In genomic region chr19:16434879-16435278, GRCm38 (mm10) we compare ENCODE assay signal across 9 mouse cellular contexts. TPM values are rescaled to one million over a fixed set of nuclear protein-coding genes. Genes with fewer than 3 reads are reported as not detected.
DNase-seq lines count a peak whose midpoint lies in the region; ATAC-seq and TF ChIP-seq lines count a peak whose summit lies in the region.
"Had no signal": no experiment of that assay in that cellular context is flagged by ENCODE, and none has a peak within 500 bp of the region (broad histone marks: within the 10 kb centered on the region; RNA-seq: fewer than 3 reads in every experiment).

No protein-coding gene starts in this region.

- DNase-seq in heart, adult 9 months (ENCODE audit: low spot score in 2 of 2): peak; percentile 44 to 46
- no peak for DNase-seq in heart, adult 8-10 months (ENCODE audit: low spot score)
- peak; percentile 60 for DNase-seq in forebrain, embryonic 14.5 days (ENCODE audit: low spot score)
- DNase-seq in lung, postnatal 14 days: peak; percentile 30
- DNase-seq in right cerebral cortex, postnatal 25 days: no peak
- no peak for DNase-seq in left cerebral cortex, adult 9 months (ENCODE audit: low spot score in 2 of 2)

- H3K36me3 ChIP-seq in forebrain, embryonic 14.5 days (ENCODE audit: control insufficient read depth, insufficient read depth, low read length): no peaks in the 10 kb centered on the region
- no peaks in the 10 kb centered on the region for H3K36me3 ChIP-seq in intestine, postnatal 0 days (ENCODE audit: control insufficient read depth, insufficient read depth)
- H3K36me3 ChIP-seq in stomach, embryonic 14.5 days (ENCODE audit: control insufficient read depth, insufficient read depth, low read length): no peaks in the 10 kb centered on the region
- H3K36me3 ChIP-seq: G1E had no signal

- no peak for ATAC-seq in forebrain, embryonic 14.5 days
- no peak for ATAC-seq in intestine, postnatal 0 days
- no peak for ATAC-seq in stomach, embryonic 14.5 days (ENCODE audit: insufficient number of reproducible peaks, insufficient read depth, low FRiP score, low read depth)

- H3K9me3 ChIP-seq in forebrain, embryonic 14.5 days (replicated peaks; ENCODE audit: control insufficient read depth, low read length): no peaks in the 10 kb centered on the region
- no peaks in the 10 kb centered on the region for H3K9me3 ChIP-seq in intestine, postnatal 0 days (ENCODE audit: control insufficient read depth)
- no peaks in the 10 kb centered on the region for H3K9me3 ChIP-seq in stomach, embryonic 14.5 days (ENCODE audit: control insufficient read depth, low read depth, low read length)
- H3K9me3 ChIP-seq: G1E had no signal

- peaks cover 15% of the 10 kb centered on the region for H3K4me1 ChIP-seq in forebrain, embryonic 14.5 days (ENCODE audit: control insufficient read depth, insufficient read depth, low read length)
- peaks cover 3% of the 10 kb centered on the region; the same call in 1 of the 2 replicates for H3K4me1 ChIP-seq in intestine, postnatal 0 days (replicated peaks; ENCODE audit: control insufficient read depth, insufficient read depth, low read length)
- peaks cover 25% of the 10 kb centered on the region for H3K4me1 ChIP-seq in stomach, embryonic 14.5 days (ENCODE audit: control insufficient read depth, insufficient read depth, low read length)

- peak overlapping the region; percentile 70 for H3K4me2 ChIP-seq in forebrain, embryonic 14.5 days (ENCODE audit: low read length)
- peak overlapping the region; percentile 88 for H3K4me2 ChIP-seq in intestine, postnatal 0 days (replicated peaks; ENCODE audit: low read depth)
- H3K4me2 ChIP-seq in stomach, embryonic 14.5 days (replicated peaks; ENCODE audit: low read depth, low read length): peak overlapping the region; percentile 83

- H3K27me3 ChIP-seq in forebrain, embryonic 14.5 days (replicated peaks; ENCODE audit: control insufficient read depth, insufficient read depth, low read length): peaks cover 7% of the 10 kb centered on the region; the same call in 1 of the 2 replicates
- H3K27me3 ChIP-seq in intestine, postnatal 0 days (replicated peaks; ENCODE audit: control insufficient read depth, insufficient read depth, low read length): peaks cover 13% of the 10 kb centered on the region; the same call in 1 of the 2 replicates
- no peaks in the 10 kb centered on the region for H3K27me3 ChIP-seq in stomach, embryonic 14.5 days (ENCODE audit: control insufficient read depth, insufficient read depth, low read length)

- no peak overlapping the region for H3K27ac ChIP-seq in forebrain, embryonic 14.5 days (ENCODE audit: low read depth, low read length)
- no peak overlapping the region for H3K27ac ChIP-seq in intestine, postnatal 0 days (ENCODE audit: low read depth, low read length)
- peak overlapping the region; percentile 61; the same call in 1 of the 2 replicates for H3K27ac ChIP-seq in stomach, embryonic 14.5 days (ENCODE audit: low read length)

- 0 out of 2 replicates have a peak overlapping the region, but pooled peaks have one; percentile 13 for H3K9ac ChIP-seq in forebrain, embryonic 14.5 days (ENCODE audit: low read length)
- no peak overlapping the region for H3K9ac ChIP-seq in intestine, postnatal 0 days (ENCODE audit: low read depth, low read length)
- H3K9ac ChIP-seq in stomach, embryonic 14.5 days (replicated peaks; ENCODE audit: low read depth, low read length): no peak overlapping the region

- H3K4me3 ChIP-seq in forebrain, embryonic 14.5 days (ENCODE audit: low read depth, low read length): peak overlapping the region; percentile 29
- H3K4me3 ChIP-seq in intestine, postnatal 0 days (ENCODE audit: low read depth, low read length): peak overlapping the region; percentile 51
- H3K4me3 ChIP-seq in stomach, embryonic 14.5 days (ENCODE audit: low read depth, low read length): peak overlapping the region; percentile 51

- TF ChIP-seq CTCF in intestine, postnatal 0 days (IDR thresholded peaks at IDR 0.05; ENCODE audit: low read depth): peak; percentile 72

- 18% methylated on average over 9 of the region's 9 CpGs for WGBS in forebrain, embryonic 14.5 days
- 10% methylated on average over 9 of the region's 9 CpGs for WGBS in intestine, postnatal 0 days
- 15% methylated on average over 9 of the region's 9 CpGs for WGBS in stomach, embryonic 14.5 days

RNA-seq across cellular contexts. Expression of gene Gna14, which starts 0.7 kb away (rescaled TPM):
- total RNA-seq in heart, adult 8-10 months (2022): under 1 TPM; 0.23 to 0.59 (median 0.39) TPM
- polyA plus RNA-seq in forebrain, embryonic 14.5 days (2014; fragmentation: Nextera tagmentation; extraction: Ambion mirVana): 1.5 and 1.8 TPM in 2 replicates
- polyA plus RNA-seq in intestine, postnatal 0 days (2015; fragmentation: Nextera tagmentation; extraction: Ambion mirVana): 2.9 and 4.8 TPM in 2 replicates
- 29.6 and 30.4 TPM in 2 replicates for polyA plus RNA-seq in stomach, embryonic 14.5 days (2014; fragmentation: Nextera tagmentation; extraction: Ambion mirVana)
- total RNA-seq: G1E had no signal
- polyA plus RNA-seq: G1E had no signal

Comparison
In these comparisons a context has a peak if more than half of its experiments do, and no peak if none do; other contexts are left out.
1. DNase-seq: peak in heart, adult 9 months (2 of 2), forebrain, embryonic 14.5 days (single experiment) and lung, postnatal 14 days (single experiment); none in heart, adult 8-10 months (single experiment), right cerebral cortex, postnatal 25 days (single experiment) and left cerebral cortex, adult 9 months (0 of 2).
2. Peak in every context shown above with its lines, with median percentiles within 50 percentile points of each other: H3K4me2 ChIP-seq and H3K4me3 ChIP-seq.